Mouse (Mus musculus): ENCODE data around the gene Faf1. TPM values are rescaled to one million over a fixed set of nuclear protein-coding genes. Genes with fewer than 3 reads are reported as not detected.

The Faf1 gene
- polyA plus RNA-seq, 1 experiment from 2014 or later, result 43.3 TPM

DNA sequence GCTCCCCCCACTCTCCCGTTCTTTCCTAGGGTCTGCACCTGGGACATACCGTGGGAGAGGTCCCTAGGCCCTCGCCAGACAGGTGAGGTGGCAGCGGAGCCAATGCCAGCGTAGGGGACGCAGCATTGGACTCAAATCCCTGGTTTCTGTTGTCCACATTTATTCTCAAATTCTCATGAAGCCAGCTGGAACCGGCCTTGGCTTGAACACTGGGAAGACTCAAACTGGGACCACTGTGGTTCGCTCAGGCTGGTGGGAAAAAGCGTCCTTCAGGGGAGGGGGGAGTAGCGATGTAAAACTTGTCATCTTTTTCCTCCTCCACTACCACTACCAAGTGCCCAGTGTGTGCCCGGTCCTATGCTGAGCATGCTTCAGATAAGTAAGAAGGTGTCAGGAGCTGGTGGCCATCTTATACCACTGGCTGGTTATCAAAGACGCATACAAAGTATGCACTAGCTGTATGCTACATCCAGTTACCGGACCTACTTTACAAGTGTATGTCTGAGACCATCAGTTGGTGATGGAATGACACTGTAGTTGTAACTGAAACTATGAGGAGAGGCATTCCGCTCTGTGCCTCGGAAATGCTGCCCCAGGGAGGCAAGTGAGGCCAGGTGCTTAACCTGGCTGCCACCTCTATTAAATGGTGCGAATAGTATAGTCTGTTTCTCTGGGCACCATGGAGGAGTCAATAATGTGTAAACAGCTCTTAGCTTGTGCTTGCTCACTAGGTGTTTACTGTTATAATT is 309.2 kb downstream of the Faf1 start:
- no peaks in the 10 kb centered on the region for H3K9me3 ChIP-seq (ENCODE audit: control insufficient read depth, low read length)
- ATAC-seq (ENCODE audit: insufficient read depth, low FRiP score, low TSS enrichment) (no peak), DNase-seq (ENCODE audit: low spot score) (peak; percentile 29)
- H3K27ac ChIP-seq (ENCODE audit: low read depth, low read length), result no peak overlapping the region
- 2% methylated on average over 16 of the region's 16 CpGs for WGBS
- H3K36me3 ChIP-seq (ENCODE audit: control insufficient read depth, insufficient read depth, low read length), result no peaks in the 10 kb centered on the region
- peaks cover 9% of the 10 kb centered on the region; the same call in 1 of the 2 replicates for H3K4me1 ChIP-seq (ENCODE audit: control insufficient read depth, insufficient read depth, low read length)
- H3K27me3 ChIP-seq (ENCODE audit: control insufficient read depth, insufficient read depth, low read length), result peaks cover 94% of the 10 kb centered on the region
- no peak overlapping the region for H3K4me3 ChIP-seq (ENCODE audit: low read depth, low read length)
- H3K9ac ChIP-seq (ENCODE audit: low read length), result no peak overlapping the region
- H3K4me2 ChIP-seq (ENCODE audit: low read depth), result no peak overlapping the region

DNA sequence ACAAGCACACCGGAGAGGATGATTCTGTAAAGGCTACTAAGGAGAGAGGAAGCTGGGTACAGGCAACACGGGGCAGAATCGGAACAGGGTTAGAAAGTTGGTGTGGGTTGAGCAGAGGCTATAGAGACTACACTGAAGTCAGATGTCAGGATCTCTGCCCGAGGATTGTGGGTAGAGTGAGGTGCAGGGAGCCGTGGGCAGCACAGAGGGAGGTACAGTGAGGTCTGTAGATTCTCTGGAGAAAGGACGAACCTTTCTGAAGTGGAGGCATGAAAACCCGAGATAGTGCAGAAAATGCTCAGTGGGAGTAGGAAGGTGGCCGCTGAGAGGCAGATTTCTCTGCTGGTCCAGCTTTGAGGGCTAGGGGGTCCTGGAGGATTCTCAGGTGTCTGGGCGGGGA is 309.9 kb downstream of the Faf1 start:
- DNase-seq (ENCODE audit: low spot score), result no peak
- H3K27ac ChIP-seq (ENCODE audit: low read depth, low read length), result no peak overlapping the region
- no peak overlapping the region for H3K9ac ChIP-seq (ENCODE audit: low read length)
- no peak overlapping the region for H3K4me2 ChIP-seq (ENCODE audit: low read depth)
- peaks cover 92% of the 10 kb centered on the region for H3K27me3 ChIP-seq (ENCODE audit: control insufficient read depth, insufficient read depth, low read length)
- H3K9me3 ChIP-seq (ENCODE audit: control insufficient read depth, low read length), result no peaks in the 10 kb centered on the region
- peaks cover 9% of the 10 kb centered on the region; the same call in 1 of the 2 replicates for H3K4me1 ChIP-seq (ENCODE audit: control insufficient read depth, insufficient read depth, low read length)
- WGBS, result 2% methylated on average over 9 of the region's 9 CpGs
- no peak for ATAC-seq (ENCODE audit: insufficient read depth, low FRiP score, low TSS enrichment)
- H3K4me3 ChIP-seq (ENCODE audit: low read depth, low read length), result no peak overlapping the region
- no peaks in the 10 kb centered on the region for H3K36me3 ChIP-seq (ENCODE audit: control insufficient read depth, insufficient read depth, low read length)

- H3K9ac ChIP-seq (ENCODE audit: low read length), result no peak overlapping the region
- ATAC-seq (ENCODE audit: insufficient read depth, low FRiP score, low TSS enrichment), result no peak
- no peak overlapping the region for H3K27ac ChIP-seq (ENCODE audit: low read depth, low read length)
- H3K4me2 ChIP-seq (ENCODE audit: low read depth), result no peak overlapping the region
- peaks cover 9% of the 10 kb centered on the region; the same call in 1 of the 2 replicates for H3K4me1 ChIP-seq (ENCODE audit: control insufficient read depth, insufficient read depth, low read length)
- H3K36me3 ChIP-seq (ENCODE audit: control insufficient read depth, insufficient read depth, low read length), result no peaks in the 10 kb centered on the region
- DNase-seq (ENCODE audit: low spot score), result no peak
- H3K4me3 ChIP-seq (ENCODE audit: low read depth, low read length), result no peak overlapping the region
- H3K27me3 ChIP-seq (ENCODE audit: control insufficient read depth, insufficient read depth, low read length), result peaks cover 89% of the 10 kb centered on the region
- H3K9me3 ChIP-seq (ENCODE audit: control insufficient read depth, low read length), result no peaks in the 10 kb centered on the region
- 2% methylated on average over 13 of the region's 13 CpGs for WGBS
These were observed 310.5 kb downstream of the Faf1 start for GRCm38 (mm10) chr4:109986748-109987355.

GRCm38 (mm10) chr4:109987560-109988362 is 311.4 kb downstream of the Faf1 start:
- Histone ChIP-seq H3K27me3 (ENCODE audit: control insufficient read depth, insufficient read depth, low read length) (peaks cover 87% of the 10 kb centered on the region), H3K9ac (ENCODE audit: low read length) (no peak overlapping the region), H3K4me1 (ENCODE audit: control insufficient read depth, insufficient read depth, low read length) (0 out of 2 replicates have a peak, but pooled peaks cover under 1% of the 10 kb centered on the region), H3K36me3 (ENCODE audit: control insufficient read depth, insufficient read depth, low read length) (no peaks in the 10 kb centered on the region), H3K4me3 (ENCODE audit: low read depth, low read length) (no peak overlapping the region), H3K27ac (ENCODE audit: low read depth, low read length) (no peak overlapping the region), H3K4me2 (ENCODE audit: low read depth) (no peak overlapping the region), H3K9me3 (ENCODE audit: control insufficient read depth, low read length) (no peaks in the 10 kb centered on the region)
- WGBS, result 2% methylated on average over 20 of the region's 20 CpGs
- no peak for DNase-seq (ENCODE audit: low spot score)
- ATAC-seq (ENCODE audit: insufficient read depth, low FRiP score, low TSS enrichment), result no peak

DNA sequence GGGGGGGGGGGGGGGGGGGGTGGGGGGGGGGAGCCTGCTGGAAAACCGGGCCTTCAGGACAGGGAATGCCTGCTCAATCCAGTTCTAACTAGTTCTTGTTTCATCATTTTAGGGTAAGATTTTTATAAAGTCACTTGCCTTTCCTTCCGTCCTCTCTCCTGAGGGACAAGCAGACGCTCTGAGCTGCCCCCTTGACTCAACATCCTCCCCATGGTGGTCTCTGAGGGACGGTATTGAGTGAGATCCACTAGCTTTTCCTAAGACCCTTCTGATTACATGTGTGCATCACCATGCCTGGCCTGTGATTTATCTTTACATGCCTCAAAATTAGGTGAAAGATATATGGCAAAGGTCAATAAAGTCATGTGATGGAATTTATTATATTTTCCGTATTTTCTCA is 312.0 kb downstream of the Faf1 start:
- H3K4me1 ChIP-seq (ENCODE audit: control insufficient read depth, insufficient read depth, low read length), result no peaks in the 10 kb centered on the region
- no peak for ATAC-seq (ENCODE audit: insufficient read depth, low FRiP score, low TSS enrichment)
- no peak for DNase-seq (ENCODE audit: low spot score)
- no peak overlapping the region for H3K4me3 ChIP-seq (ENCODE audit: low read depth, low read length)
- H3K9me3 ChIP-seq (ENCODE audit: control insufficient read depth, low read length), result no peaks in the 10 kb centered on the region
- WGBS, result 6% methylated on average over 5 of the region's 5 CpGs
- no peak overlapping the region for H3K4me2 ChIP-seq (ENCODE audit: low read depth)
- H3K27ac ChIP-seq (ENCODE audit: low read depth, low read length), result no peak overlapping the region
- peaks cover 82% of the 10 kb centered on the region for H3K27me3 ChIP-seq (ENCODE audit: control insufficient read depth, insufficient read depth, low read length)
- H3K36me3 ChIP-seq (ENCODE audit: control insufficient read depth, insufficient read depth, low read length), result no peaks in the 10 kb centered on the region
- no peak overlapping the region for H3K9ac ChIP-seq (ENCODE audit: low read length)

GRCm38 (mm10) chr4:109989213-109989612 is 312.8 kb downstream of the Faf1 start:
- Histone ChIP-seq H3K9ac (ENCODE audit: low read length) (no peak overlapping the region), H3K36me3 (ENCODE audit: control insufficient read depth, insufficient read depth, low read length) (no peaks in the 10 kb centered on the region), H3K4me3 (ENCODE audit: low read depth, low read length) (no peak overlapping the region), H3K27me3 (ENCODE audit: control insufficient read depth, insufficient read depth, low read length) (peaks cover 74% of the 10 kb centered on the region), H3K4me2 (ENCODE audit: low read depth) (no peak overlapping the region), H3K4me1 (ENCODE audit: control insufficient read depth, insufficient read depth, low read length) (no peaks in the 10 kb centered on the region), H3K9me3 (ENCODE audit: control insufficient read depth, low read length) (no peaks in the 10 kb centered on the region), H3K27ac (ENCODE audit: low read depth, low read length) (no peak overlapping the region)
- 28% methylated on average over 6 of the region's 6 CpGs for WGBS
- DNase-seq (ENCODE audit: low spot score) (no peak), ATAC-seq (ENCODE audit: insufficient read depth, low FRiP score, low TSS enrichment) (no peak)

DNA sequence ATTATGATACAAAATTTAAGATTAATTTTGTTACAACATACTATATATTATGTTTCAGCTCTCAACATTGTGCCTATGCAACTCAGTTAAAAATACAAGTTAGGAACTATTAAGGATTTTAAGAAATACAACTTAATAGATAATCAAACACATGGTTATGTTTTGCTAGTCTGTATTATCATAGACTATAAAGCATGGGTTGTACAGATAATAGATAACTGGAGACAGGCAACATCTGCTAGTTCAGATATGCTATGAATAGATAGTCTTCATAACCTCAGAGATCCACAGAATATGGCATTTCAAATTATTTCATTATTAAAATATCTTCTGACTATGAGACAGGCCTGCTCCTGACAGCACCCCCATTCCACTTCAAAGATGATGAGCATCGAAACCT is 329.7 kb downstream of the Faf1 start:
- Histone ChIP-seq H3K27me3 (ENCODE audit: control insufficient read depth, insufficient read depth, low read length) (no peaks in the 10 kb centered on the region), H3K9ac (ENCODE audit: low read length) (no peak overlapping the region), H3K4me3 (ENCODE audit: low read depth, low read length) (no peak overlapping the region), H3K4me2 (ENCODE audit: low read depth) (no peak overlapping the region), H3K4me1 (ENCODE audit: control insufficient read depth, insufficient read depth, low read length) (no peaks in the 10 kb centered on the region), H3K27ac (ENCODE audit: low read depth, low read length) (no peak overlapping the region), H3K36me3 (ENCODE audit: control insufficient read depth, insufficient read depth, low read length) (no peaks in the 10 kb centered on the region), H3K9me3 (ENCODE audit: control insufficient read depth, low read length) (no peaks in the 10 kb centered on the region)
- no peak for DNase-seq (ENCODE audit: low spot score)
- 100% methylated on average over 1 of the region's 1 CpGs for WGBS
- no peak for ATAC-seq (ENCODE audit: insufficient read depth, low FRiP score, low TSS enrichment)
